Mouse (Mus musculus) olfactory bulb, adult 2 months (tissue): ENCODE data around the gene Ube2h. TPM values are rescaled to one million over a fixed set of nuclear protein-coding genes. Genes with fewer than 3 reads are reported as not detected.
"Not testable (repeated sequence)": the region's sequence is repeated elsewhere in the genome, so short reads cannot be mapped to it uniquely, and the experiment has no call there.

Experiments
- H3K27ac ChIP-seq: fragments of 200-500 bp; 2 replicates; pipeline ENCODE4 v1.5.1; 2012; ENCODE audit warnings: low read depth, low read length; ENCODE audit not compliant: insufficient read depth
- H3K4me1 ChIP-seq: fragments of 200-500 bp; 2 replicates; pipeline ENCODE4 v1.6.1; 2012; ENCODE audit warnings: low read length; ENCODE audit not compliant: control insufficient read depth, insufficient read depth
- H3K4me3 ChIP-seq: fragments of 200-500 bp; 2 replicates; pipeline ENCODE4 v1.5.1; 2012; ENCODE audit warnings: mild to moderate bottlenecking, low read depth, low read length, moderate library complexity; ENCODE audit not compliant: insufficient read depth
- CTCF ChIP-seq: fragments of 200-500 bp; IDR thresholded peaks from 2 replicates; pipeline ENCODE4 v1.5.1; 2012; ENCODE audit warnings: low read depth, mild to moderate bottlenecking, low read length, moderate library complexity; ENCODE audit not compliant: insufficient read depth
- POLR2A ChIP-seq: fragments of 200-500 bp; IDR thresholded peaks from 2 replicates; pipeline ENCODE4 v1.6.1; 2012; ENCODE audit warnings: mild to moderate bottlenecking, low read depth, low read length, moderate library complexity; ENCODE audit not compliant: insufficient read depth
- WGBS: fragments of 180-500 bp; shearing (Covaris S2); methylation state at CpG from one replicate; pipeline ENCODE4 v1.1.7; 2018; 5-methylcytosine and 5-hydroxymethylcytosine counted together
- polyA plus RNA-seq: library from polyadenylated mRNA; stranded (reverse); fragments of >200 nt; gene quantifications from 2 replicates; pipeline ENCODE4 v1.2.4, GENCODE M21; 2012; ENCODE audit warnings: low replicate concordance; ENCODE audit not compliant: missing spikeins, insufficient read depth, insufficient read length

Ube2h gene
- polyA plus RNA-seq, 1 experiment = not detected

DNA sequence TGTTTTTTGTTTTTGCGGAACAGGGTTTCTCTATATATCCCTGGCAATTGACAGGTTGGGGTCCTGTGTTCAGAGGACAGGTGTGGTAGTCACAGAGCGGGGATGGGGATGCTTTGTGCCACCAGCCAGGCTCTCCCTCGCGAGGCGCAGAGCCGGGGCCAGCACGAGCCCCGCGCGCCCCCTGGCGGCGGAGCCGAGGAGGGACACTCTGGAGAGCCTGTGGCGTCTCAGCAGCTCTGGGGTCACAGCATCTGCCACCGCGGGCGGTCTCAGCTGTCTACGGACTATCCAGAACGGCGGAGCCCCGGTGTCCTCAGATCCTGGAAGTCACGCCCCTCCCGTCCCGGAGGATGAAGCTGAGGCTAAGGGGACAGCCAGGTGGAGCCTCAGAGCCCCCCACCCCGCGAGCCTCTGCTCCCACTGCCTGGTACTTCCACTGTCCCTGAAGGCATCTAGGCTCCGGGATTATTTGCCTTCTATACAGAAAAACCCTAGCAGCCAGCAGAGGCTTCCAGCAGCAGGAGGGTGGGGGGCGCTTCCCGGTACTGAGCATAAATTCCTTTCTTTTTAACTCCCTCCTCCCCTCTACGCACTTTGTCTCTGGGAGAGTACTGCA lies 98.6 kb downstream of the Ube2h start:
- Histone ChIP-seq H3K27ac (no peak overlapping the region), H3K4me3 (no peak overlapping the region), H3K4me1 (peaks cover 8% of the 10 kb centered on the region; the same call in 1 of the 2 replicates)
- TF ChIP-seq CTCF = peak; percentile 88
- no peak for TF ChIP-seq POLR2A
- 7% methylated on average over 30 of the region's 30 CpGs for WGBS

DNA sequence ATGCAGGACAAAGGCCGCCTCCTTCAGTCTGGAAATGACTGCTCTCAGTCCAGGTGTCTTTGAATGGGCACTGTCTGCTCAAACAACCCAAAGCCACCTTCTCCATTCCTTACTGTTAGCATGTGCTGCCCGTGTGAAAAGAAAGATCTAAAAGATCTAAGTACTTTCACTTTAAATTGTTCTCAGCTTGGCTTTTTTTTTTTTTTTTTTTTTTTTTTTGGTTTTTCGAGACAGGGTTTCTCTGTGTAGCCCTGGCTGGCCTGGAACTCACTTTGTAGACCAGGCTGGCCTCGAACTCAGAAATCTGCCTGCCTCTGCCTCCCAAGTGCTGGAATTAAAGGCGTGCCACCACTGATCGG lies 99.2 kb downstream of the Ube2h start:
- H3K4me3 ChIP-seq, H3K27ac ChIP-seq, H3K4me1 ChIP-seq: not testable (repeated sequence)
- whole genome bisulfite sequencing = 69% methylated on average over 6 of the region's 6 CpGs

DNA sequence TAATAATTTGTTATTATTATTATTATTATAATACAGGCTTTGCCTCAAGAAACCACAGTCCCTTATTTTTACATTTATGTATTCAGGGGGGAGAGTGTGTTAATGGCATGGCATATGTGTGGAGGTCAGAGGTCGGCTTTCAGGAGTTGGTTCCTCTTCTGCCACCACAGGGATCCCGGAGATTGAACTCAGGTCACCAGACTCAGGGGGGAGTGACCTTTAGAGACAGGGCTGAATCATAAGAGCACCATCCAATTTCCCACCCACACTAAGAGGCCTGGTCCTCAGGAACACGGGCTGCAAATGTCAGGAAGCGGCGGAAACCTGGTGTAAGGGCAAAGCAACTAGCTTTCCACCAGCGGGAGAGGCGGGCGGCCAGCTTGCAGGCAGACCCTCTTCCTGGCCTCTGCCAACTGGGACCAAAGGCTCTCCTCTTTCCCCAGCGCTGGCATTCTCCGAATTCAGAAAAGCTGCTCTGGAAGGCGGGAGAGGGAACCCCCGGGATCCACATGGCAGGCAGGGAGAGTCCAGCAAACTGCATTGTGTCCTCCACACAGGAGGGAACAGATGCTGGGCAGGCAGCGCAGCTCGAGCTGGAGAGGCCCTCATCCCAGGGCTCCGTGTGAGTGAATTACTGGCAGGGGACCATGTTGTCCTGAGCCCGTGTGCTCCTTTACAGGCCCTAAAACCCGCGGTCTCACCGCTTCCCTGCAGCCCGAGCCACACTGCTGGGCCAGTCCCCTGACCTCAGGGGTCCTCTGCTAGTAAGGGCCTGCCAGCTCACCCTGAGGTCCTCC lies 99.8 kb downstream of the Ube2h start:
- Histone ChIP-seq H3K4me1 (peaks cover 8% of the 10 kb centered on the region; the same call in 1 of the 2 replicates), H3K4me3 (no peak overlapping the region)
- WGBS = 58% methylated on average over 20 of the region's 20 CpGs

DNA sequence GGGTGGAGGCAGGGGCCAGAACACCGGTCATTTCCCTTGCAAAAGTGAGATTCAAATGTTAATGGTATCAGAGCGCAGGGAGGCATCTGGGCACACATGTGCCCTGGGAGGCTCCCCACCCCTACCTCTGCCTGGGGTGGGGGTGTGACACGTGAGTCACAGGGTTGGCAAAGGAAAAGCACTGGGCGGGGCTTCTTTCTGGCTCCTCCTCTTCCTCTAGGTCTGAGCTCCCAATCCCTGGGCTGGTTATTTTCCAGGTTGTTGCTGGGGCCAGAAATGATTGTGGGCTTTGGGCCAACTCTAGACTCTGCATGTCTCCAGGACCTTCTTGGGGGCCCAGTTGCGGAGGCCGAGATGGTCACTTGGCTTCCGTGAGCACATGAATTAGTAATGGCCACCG lies 108.2 kb downstream of the Ube2h start:
- Histone ChIP-seq H3K27ac (no peak overlapping the region), H3K4me3 (no peak overlapping the region), H3K4me1 (no peaks in the 10 kb centered on the region)
- WGBS = 82% methylated on average over 8 of the region's 8 CpGs
- TF ChIP-seq POLR2A (no peak), CTCF (no peak)

More for the DNA sequence above, 99.8 kb downstream of the Ube2h start:
- no peak for TF ChIP-seq POLR2A
- no peak for TF ChIP-seq CTCF
- H3K27ac ChIP-seq = no peak overlapping the region

DNA sequence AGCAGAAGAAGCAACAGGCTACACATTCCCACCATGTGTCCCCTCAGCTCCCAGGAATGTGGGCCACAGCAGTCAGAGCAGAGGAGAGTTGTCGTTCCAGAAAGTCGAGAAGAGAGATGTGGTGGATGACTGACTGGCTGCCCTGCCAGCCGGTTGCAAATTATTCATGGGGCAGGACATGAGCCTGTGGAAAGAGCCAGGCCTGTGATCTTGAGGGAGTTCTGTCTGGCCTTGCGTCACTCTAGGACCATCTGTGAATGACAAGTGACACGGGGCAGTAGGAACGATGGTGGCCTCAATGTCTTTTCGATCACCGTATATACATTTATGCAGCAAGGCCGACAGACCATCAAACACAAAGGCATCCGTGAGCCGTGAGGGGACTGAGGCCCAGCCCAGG lies 108.7 kb downstream of the Ube2h start:
- Histone ChIP-seq H3K4me1 (no peaks in the 10 kb centered on the region), H3K27ac (no peak overlapping the region), H3K4me3 (no peak overlapping the region)
- WGBS = 93% methylated on average over 11 of the region's 11 CpGs
- TF ChIP-seq POLR2A (no peak), CTCF (no peak)

DNA sequence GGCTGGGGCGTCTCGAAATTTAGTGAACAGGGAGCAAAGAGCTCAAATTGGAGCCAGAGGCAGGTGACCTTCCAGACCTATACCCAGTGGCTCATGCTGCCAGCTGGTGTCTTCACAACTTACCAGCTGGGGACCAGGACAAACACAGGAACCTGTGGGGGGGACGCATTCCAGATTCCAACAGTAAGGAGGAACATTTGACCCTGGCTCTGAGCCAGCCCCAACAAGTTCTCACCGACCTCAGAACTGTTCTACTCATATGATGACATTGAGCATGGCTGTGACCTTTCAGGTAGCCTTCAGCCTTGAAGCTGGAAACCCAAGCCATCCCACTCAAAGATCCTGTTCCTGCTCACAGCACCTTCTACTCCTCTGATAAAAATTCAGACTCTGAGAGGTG lies 120.7 kb downstream of the Ube2h start:
- H3K4me1 ChIP-seq = no peaks in the 10 kb centered on the region
- no peak overlapping the region for H3K27ac ChIP-seq
- no peak for TF ChIP-seq POLR2A
- TF ChIP-seq CTCF = no peak
- WGBS = 80% methylated on average over 4 of the region's 4 CpGs
- no peak overlapping the region for H3K4me3 ChIP-seq

DNA sequence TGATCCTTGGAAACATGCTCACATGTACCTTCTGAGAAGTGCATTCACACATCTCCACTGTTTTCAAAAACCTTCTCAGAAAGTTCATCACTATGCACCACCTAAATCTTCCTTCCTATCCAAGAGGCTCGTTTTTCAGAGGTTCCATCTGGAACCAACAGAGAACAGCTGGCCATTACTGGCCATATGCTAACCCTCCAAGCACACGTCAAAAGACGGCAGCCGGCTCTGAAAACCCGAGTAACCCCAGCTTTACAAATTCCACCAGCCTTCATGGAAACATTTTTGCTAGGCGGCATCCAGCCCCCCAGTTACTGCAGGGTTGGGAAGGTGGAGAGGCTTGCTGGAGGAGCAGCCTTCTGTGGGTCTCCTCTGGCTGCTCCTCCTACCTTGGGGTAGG lies 122.3 kb downstream of the Ube2h start:
- TF ChIP-seq POLR2A (no peak), CTCF (no peak)
- no peak overlapping the region for H3K4me3 ChIP-seq
- H3K4me1 ChIP-seq = peaks cover 3% of the 10 kb centered on the region; the same call in 1 of the 2 replicates
- 76% methylated on average over 6 of the region's 6 CpGs for whole genome bisulfite sequencing
- H3K27ac ChIP-seq = no peak overlapping the region

DNA sequence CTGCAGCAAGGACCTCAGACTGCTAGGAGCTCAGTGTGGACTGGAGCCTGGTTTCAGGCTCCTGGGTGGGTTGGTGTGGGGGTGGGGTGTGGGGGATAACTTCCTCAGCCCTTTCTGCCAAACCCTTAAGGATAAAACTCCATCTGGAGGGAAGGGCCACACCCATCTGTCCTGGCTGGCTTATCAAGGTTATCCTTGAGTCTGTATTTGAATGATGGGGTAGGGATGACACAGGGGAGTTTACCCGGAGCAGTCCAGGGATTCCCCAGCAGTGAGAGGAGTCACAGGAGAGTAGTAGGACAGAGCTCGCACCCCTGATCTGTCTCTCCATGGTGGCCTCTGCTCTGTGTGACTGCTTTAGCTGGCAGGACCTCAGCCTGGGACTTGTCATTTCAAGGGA lies 124.0 kb downstream of the Ube2h start:
- Histone ChIP-seq H3K4me1 (peaks cover 9% of the 10 kb centered on the region; the same call in 1 of the 2 replicates), H3K4me3 (no peak overlapping the region), H3K27ac (no peak overlapping the region)
- 52% methylated on average over 2 of the region's 2 CpGs for WGBS
- no peak for TF ChIP-seq CTCF
- no peak for TF ChIP-seq POLR2A

DNA sequence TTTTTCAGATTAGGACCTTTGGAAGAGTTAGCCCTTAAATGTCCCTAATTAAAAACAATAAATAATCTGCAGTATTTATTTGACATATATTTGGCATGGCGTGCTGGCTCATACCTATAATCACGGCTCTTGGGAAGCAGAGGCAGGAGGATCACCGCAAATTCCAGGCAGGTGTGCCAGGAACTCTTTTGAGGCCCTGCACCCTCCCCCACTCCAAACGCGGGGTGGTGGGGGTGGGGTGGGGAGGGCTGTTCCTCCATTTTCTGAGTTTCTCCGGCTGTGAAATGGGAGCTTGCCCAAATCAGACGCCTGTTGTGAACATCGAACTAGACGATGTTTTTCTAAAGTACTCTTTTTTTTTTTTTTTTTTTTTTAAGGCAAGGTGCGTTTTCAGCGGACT lies 125.3 kb downstream of the Ube2h start:
- 25% methylated on average over 11 of the region's 11 CpGs for WGBS
- no peak overlapping the region for H3K27ac ChIP-seq
- TF ChIP-seq POLR2A (no peak), CTCF (no peak)
- H3K4me3 ChIP-seq = no peak overlapping the region
- H3K4me1 ChIP-seq = peaks cover 18% of the 10 kb centered on the region
